Mouse (Mus musculus) layer of hippocampus, adult 18-20 months (tissue): ENCODE measurements around the gene Clrn1. TPM values are rescaled to one million over a fixed set of nuclear protein-coding genes. Genes with fewer than 3 reads are reported as not detected.
A peak's percentile ranks its signal among the peaks of the same experiment; 100 is the strongest.
"Not testable (repeated sequence)": the region's sequence is repeated elsewhere in the genome, so short reads cannot be mapped to it uniquely, and the experiment has no call there.

Experiments
- DNase-seq, 2 experiments: peaks; one replicate each; pipeline ENCODE4 v3.0.0; 2022; ENCODE audit warnings: low spot score in 2 of 2
- long read RNA-seq: library from polyadenylated mRNA; stranded (forward); transcript quantifications from one replicate; pipeline ENCODE4 v2.0.0, GENCODE M21; 2021
- total RNA-seq, 2 experiments: library from RNA; stranded (reverse); gene quantifications; 2 replicates each; pipeline ENCODE4 v1.2.3; 2021

Clrn1 gene
- total RNA-seq, result 1 to 10 TPM; 2.0 to 2.5 TPM
- long read RNA-seq, partial matches to known transcripts, result 0 of 1 reads
- long read RNA-seq, other reads (novel, unspliced or antisense), result 0 of 1 reads

DNA sequence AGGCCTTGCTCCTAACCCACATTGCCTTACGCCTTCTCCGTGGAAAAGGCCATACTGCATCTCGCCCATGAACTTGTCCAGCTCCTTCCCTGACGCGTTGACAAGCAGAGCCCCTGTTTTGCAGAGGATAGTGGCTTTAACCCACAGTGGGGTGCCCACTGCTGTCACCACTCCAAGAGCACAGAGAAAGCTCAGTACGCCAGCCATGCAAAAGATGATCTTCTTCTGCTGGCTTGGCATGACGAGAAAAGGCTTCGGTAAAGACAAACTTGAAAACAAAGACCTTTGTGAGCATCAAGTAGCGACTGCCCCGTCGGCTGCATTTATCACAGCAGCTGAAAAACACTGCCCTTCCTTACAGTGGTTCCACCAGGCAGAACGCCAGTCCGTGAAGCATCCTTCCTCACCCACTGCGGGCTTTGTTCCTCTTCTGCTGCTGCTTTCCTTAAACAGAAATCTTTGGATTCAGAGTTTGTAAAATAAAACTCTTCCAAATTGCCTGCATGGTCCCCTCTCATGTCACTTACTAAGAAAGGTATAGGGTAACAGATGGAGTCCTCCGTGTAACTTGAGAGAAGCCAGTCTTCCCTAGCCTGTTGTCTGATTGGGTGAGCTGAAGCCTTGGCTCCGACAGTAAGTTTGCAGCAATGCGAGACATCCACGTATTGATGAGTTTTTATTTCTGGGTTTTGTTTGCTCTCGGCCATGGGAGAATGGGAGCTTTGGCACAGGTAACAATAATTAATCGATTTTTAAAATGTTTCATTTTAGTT, at the start of gene Clrn1:
Gene Clrn1 (minus strand): TSS at position 540 of the 773 bp plus-strand sequence.
- DNase-seq, result no peak

GRCm38 (mm10) chr3:58924027-58924426, 38.9 kb upstream of the Clrn1 start:
- DNase-seq, result no peak

- no peak for DNase-seq
Measured at GRCm38 (mm10) chr3:58923140-58923539, 38.0 kb upstream of the Clrn1 start.

GRCm38 (mm10) chr3:58922636-58923035, 37.5 kb upstream of the Clrn1 start:
- no peak for DNase-seq

GRCm38 (mm10) chr3:58921316-58921715, 36.2 kb upstream of the Clrn1 start:
- DNase-seq, result no peak

DNA sequence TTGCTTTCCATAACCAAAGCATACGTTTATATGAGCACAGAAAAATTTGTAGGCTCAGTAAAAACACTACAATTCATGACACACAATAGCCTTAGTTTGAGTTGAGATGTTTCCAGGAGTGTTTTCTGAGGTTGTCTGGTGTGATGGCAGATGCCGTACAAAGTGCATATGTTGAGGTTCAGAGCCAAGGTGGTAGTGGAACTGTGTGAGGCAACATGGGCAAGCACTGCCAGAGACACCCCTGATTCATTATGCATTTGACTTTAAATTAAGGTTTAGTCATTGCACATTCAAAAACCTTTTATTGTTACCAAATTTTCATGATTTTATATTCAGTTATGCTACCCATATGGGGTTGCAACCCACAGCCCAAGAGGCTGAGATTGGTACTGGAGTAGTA, 19.5 kb upstream of the Clrn1 start:
- no peak for DNase-seq

GRCm38 (mm10) chr3:58902051-58902758, 17.1 kb upstream of the Clrn1 start:
- DNase-seq, result no peak

DNA sequence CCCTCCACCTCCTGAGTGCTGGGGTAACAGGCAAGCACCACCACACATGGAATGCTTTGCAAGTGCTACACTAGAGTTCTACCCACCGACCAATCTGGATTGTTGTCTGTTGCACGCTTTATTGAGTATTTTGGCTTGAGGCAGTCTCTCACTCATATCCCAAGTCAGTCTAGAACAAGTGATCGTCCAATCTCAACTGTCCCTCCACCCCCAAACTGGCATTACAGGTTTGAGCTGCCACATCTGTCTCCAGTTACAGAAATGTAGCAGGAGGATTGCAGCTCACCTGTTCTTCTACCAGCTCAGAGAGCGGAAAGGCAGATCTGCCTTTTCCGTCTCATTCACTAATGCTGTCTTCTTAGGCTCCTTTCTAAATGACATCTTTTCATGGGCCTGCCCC, 10.0 kb upstream of the Clrn1 start:
- no peak for DNase-seq

- no peak for DNase-seq
Measured at GRCm38 (mm10) chr3:58894529-58894928, 9.4 kb upstream of the Clrn1 start.

GRCm38 (mm10) chr3:58889670-58890069, 4.5 kb upstream of the Clrn1 start:
- DNase-seq, result no peak

DNA sequence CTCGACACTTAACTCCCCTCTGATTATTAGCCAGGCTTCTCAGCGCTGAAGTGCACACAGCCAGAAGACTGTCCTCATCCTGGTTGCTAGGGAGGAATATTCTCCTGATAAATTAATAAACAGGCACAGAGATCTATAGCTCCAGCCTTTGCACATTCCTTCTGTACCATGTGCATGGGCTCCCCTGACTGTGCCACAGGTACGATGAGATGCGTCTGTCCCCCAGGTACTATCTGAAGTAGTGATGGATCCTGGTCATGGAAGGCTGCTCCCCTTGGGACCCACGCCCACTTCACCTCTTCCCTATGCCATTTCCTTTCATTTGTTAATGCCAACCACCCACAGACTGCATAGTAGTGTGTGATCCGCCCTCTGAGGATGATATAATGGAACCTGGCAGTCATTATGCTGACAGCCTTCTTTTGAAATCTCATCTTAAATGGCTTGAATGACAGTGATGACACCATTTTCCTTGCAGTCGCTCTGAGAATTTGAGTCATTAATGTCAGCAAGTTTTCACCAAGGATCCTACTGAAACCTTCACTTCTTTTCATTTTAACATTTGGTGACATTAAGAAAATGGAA, 3.1 kb upstream of the Clrn1 start:
- DNase-seq, result no peak

DNA sequence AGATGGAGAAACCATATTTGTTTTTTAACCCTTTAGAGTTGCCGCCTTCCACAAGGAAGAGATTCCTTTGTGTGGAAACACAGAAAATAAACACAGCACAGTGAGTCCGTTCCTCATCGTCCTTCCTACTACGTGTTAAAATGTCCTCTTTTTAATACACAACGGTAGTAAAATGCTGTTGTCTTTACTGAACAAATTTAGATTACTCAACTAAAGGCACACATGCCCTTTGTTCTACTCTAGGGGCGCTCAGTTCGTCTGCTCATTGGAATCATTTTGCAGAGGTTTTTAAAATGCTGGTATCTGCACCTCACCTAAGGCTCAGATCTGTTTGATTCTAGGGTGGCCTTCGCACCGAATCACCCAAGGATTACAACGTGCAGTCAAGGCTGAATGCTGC, 2.6 kb upstream of the Clrn1 start:
- no peak for DNase-seq

- DNase-seq, result no peak
Measured at GRCm38 (mm10) chr3:58883511-58883907, 1.6 kb downstream of the Clrn1 start.

DNA sequence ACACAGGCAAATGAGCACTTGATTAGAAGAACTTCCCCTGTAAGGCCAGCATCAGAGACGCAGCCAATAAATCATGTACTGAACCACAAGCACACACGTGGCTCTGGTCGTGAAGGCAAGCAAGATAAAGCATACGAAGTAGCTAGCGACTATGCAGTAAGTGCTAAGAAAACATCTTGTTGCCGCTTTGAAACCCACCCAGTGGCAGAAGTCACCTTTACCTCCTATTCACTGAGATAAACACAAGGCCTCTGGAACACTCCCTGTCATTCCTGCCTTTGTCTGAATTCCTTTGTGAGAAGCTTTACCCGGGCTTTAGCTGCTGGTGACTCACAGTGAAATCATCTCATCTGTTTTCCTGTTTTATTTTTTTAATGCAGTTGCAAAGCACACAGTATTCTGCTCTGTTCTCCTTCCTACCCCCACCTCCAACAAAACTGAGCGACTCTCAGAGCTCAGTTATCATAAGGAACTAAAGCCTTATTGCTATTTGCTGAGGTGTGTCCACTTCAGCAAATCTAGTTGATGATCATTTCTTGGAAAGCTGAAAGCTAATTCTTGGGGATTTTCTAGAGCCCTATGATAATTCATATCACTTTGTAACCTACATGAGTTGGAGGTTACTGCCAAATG, 2.1 kb downstream of the Clrn1 start:
- DNase-seq, result peak in 1 of 2 experiments; percentile 39

DNA sequence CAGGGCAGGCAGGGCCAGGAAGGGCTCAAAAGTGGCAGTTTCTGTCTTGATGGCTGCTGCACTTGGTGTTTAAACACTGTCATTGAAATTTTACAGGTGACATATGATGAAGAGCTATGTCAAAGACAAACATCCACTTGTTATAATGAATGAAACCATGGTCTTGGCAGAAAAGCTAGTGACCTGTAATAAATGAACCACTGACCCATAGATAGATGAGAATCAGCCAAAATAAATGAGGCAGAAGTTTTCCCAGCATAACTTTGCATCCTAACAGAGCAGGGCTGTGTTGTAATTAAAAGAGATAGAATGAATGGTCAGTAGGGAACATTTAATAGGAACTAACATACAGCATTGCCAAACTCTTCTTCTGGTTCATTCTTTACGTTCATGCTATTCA, 4.1 kb downstream of the Clrn1 start:
- no peak for DNase-seq

DNA sequence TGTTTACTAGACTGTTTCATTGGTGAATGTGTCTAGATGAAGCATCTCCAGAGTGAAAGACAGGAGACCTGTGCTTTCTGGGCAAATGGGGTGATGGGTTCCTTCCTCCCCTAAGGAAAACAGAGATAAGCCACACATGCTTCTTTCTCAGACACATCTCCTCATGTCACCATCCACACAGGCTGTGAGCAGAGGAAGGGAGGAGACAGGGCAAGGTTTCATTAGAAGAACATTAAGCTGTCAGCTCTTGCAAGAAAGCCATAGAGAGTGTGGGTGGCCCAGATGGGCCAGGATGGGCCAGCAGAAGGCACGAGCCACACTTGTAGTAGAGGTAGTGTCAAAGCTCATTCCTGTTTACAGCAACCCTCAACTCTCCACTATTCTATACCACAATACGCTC, 5.0 kb downstream of the Clrn1 start:
- peak in 1 of 2 experiments; percentile 24 for DNase-seq

DNA sequence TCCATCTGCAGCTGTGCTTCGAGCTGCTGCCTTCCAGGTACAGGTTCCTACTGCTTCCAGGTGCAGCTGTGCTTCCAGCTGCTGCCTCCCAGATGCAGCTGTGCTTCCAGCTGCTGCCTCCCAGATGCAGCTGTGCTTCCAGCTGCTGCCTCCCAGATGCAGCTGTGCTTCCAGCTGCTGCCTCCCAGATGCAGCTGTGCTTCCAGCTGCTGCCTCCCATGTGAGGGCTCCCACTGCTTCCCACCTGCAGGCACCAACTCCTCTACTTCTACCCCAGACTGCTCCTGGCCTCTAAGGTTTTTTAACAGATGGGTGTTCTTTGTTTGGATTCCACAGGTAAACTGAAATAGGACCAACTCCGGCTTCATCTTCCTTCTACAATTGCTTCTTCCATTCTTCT, 13.3 kb downstream of the Clrn1 start:
- DNase-seq, result not testable (repeated sequence)

GRCm38 (mm10) chr3:58865690-58866089, 19.4 kb downstream of the Clrn1 start:
- DNase-seq, result peak in 1 of 2 experiments; percentile 59

DNA sequence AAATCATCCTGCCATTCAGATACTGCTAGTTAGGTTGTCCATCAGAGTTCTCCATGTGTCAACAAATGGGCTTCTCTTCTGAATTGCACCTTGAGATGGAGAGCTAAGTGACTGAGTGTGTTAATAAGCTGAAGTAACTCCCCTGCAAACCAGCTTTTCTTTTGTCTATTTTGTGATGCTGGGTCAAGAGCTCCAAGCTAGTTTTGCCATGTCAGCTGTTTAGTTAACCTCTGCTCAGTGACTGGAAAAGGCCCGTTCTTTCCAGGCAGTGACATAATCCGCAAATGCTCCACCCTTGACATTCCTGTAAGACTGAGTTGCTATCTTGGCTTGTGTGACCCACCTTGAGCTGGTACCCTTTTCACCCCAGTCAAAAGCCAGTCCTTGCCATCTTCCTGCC, 22.2 kb downstream of the Clrn1 start:
- no peak for DNase-seq

GRCm38 (mm10) chr3:58843415-58843814, 41.7 kb downstream of the Clrn1 start:
- peak in 1 of 2 experiments; percentile 42 for DNase-seq

- DNase-seq, result peak; percentile 38 to 80
Measured at GRCm38 (mm10) chr3:58833442-58834160, 51.5 kb downstream of the Clrn1 start.
